Comparison of ENCODE assay signal across 10 mouse cellular contexts in genomic region chr4:56051792-56052380, GRCm38 (mm10).
A peak's percentile ranks its signal among the peaks of the same experiment; 100 is the strongest.
DNase-seq lines count a peak whose midpoint lies in the region; TF ChIP-seq lines count a peak whose summit lies in the region.
"Had no signal": no experiment of that assay in that cellular context is flagged by ENCODE, and none has a peak within 500 bp of the region (broad histone marks: within the 10 kb centered on the region; RNA-seq: fewer than 3 reads in every experiment).

No protein-coding gene starts in this region.

- H3K27me3 ChIP-seq in heart, embryonic 10.5 days (ENCODE audit: insufficient read depth, poor library complexity, severe bottlenecking), result no peaks in the 10 kb centered on the region
- H3K27me3 ChIP-seq in thymus, adult 2 months (ENCODE audit: control insufficient read depth, insufficient read depth, low read length), result no peaks in the 10 kb centered on the region

- H3K36me3 ChIP-seq in heart, embryonic 10.5 days, result no peaks in the 10 kb centered on the region
- H3K36me3 ChIP-seq in thymus, adult 2 months (ENCODE audit: control insufficient read depth, insufficient read depth, low read length), result no peaks in the 10 kb centered on the region

- TF ChIP-seq POLR2A in thymus, adult 2 months (IDR thresholded peaks at IDR 0.05; ENCODE audit: control insufficient read depth, extremely low read depth, insufficient read depth, low read length, poor library complexity), result no peak

- TF ChIP-seq CTCF in thymus, adult 2 months (IDR thresholded peaks at IDR 0.05; ENCODE audit: borderline replicate concordance, control insufficient read depth, extremely low read depth, insufficient read depth, low read length, poor library complexity), result no peak

- peak overlapping the region; percentile 36; the same call in 1 of the 2 replicates for H3K27ac ChIP-seq in heart, embryonic 10.5 days
- H3K27ac ChIP-seq in thymus, adult 2 months (ENCODE audit: control insufficient read depth, insufficient read depth, low read length), result no peak overlapping the region

- H3K4me3 ChIP-seq in heart, embryonic 10.5 days, result no peak overlapping the region
- no peak overlapping the region for H3K4me3 ChIP-seq in thymus, adult 2 months (ENCODE audit: control insufficient read depth, insufficient read depth, low read length)

- no peaks in the 10 kb centered on the region for H3K9me3 ChIP-seq in heart, embryonic 10.5 days

- WGBS in heart, embryonic 10.5 days, result 36% methylated on average over 6 of the region's 6 CpGs
- 85% methylated on average over 6 of the region's 6 CpGs for WGBS in thymus, adult 2 months

- H3K4me1 ChIP-seq in heart, embryonic 10.5 days, result peaks cover 7% of the 10 kb centered on the region
- no peaks in the 10 kb centered on the region for H3K4me1 ChIP-seq in thymus, adult 2 months (replicated peaks; ENCODE audit: control insufficient read depth, insufficient read depth, low read length)

- no peak for DNase-seq in heart, embryonic 10.5 days (ENCODE audit: low spot score)
- no peak for DNase-seq in heart, postnatal 25 days (ENCODE audit: low spot score)
- peak; percentile 6 to 9 for DNase-seq in lung, adult 18-20 months
- no peak for DNase-seq in lung, postnatal 25 days (ENCODE audit: low spot score)
- peak; percentile 22 for DNase-seq in embryo, embryonic 10.5 days (ENCODE audit: low spot score)
- DNase-seq in lung, postnatal 10 days, result peak; percentile 29
- no peak for DNase-seq in thymus, adult 2 months
- no peak for DNase-seq in urinary bladder, postnatal 4 days (ENCODE audit: low spot score in 2 of 2)
- DNase-seq: adrenal gland, postnatal 25 days; cerebellum, postnatal 25 days had no signal

- intact Hi-C loops in heart, postnatal 25 days (cut with DNase I), result no loop called here

Comparison
In these comparisons a context has a peak if more than half of its experiments do, and no peak if none do; other contexts are left out.
1. DNase-seq: peak in lung, adult 18-20 months (2 of 2), embryo, embryonic 10.5 days (single experiment) and lung, postnatal 10 days (single experiment); none in heart, embryonic 10.5 days (single experiment), heart, postnatal 25 days (single experiment), lung, postnatal 25 days (single experiment), thymus, adult 2 months (single experiment) and urinary bladder, postnatal 4 days (0 of 2).